Mouse (Mus musculus): ENCODE results near the gene Col8a2. TPM values are rescaled to one million over a fixed set of nuclear protein-coding genes. Genes with fewer than 3 reads are reported as not detected.

The Col8a2 gene
- polyA plus RNA-seq, 1 experiment from 2014 or later: 2.1 TPM

- no peak overlapping the region for H3K27ac ChIP-seq (ENCODE audit: low read length)
- H3K4me3 ChIP-seq (replicated peaks; ENCODE audit: low read length): no peak overlapping the region
- no peak overlapping the region for H3K4me2 ChIP-seq (ENCODE audit: low read length)
- 4% methylated on average over 13 of the region's 13 CpGs for WGBS
- no peak for ATAC-seq
- H3K9ac ChIP-seq (replicated peaks; ENCODE audit: low read depth, low read length): no peak overlapping the region
- H3K9me3 ChIP-seq (ENCODE audit: control insufficient read depth, low read length): no peaks in the 10 kb centered on the region
- H3K4me1 ChIP-seq (replicated peaks; ENCODE audit: control insufficient read depth, insufficient read depth, low read length): 0 out of 2 replicates have a peak, but pooled peaks cover 2% of the 10 kb centered on the region
- no peaks in the 10 kb centered on the region for H3K27me3 ChIP-seq (replicated peaks; ENCODE audit: control insufficient read depth, insufficient read depth, low read length)
- peaks cover 3% of the 10 kb centered on the region; the same call in 1 of the 2 replicates for H3K36me3 ChIP-seq (ENCODE audit: control insufficient read depth, insufficient read depth)
Measured at GRCm38 (mm10) chr4:126277906-126278564, 8.6 kb upstream of the Col8a2 start.

- Histone ChIP-seq H3K4me1 (replicated peaks; ENCODE audit: control insufficient read depth, insufficient read depth, low read length) (0 out of 2 replicates have a peak, but pooled peaks cover 2% of the 10 kb centered on the region), H3K36me3 (ENCODE audit: control insufficient read depth, insufficient read depth) (peaks cover 3% of the 10 kb centered on the region; the same call in 1 of the 2 replicates), H3K4me2 (ENCODE audit: low read length) (no peak overlapping the region), H3K9ac (replicated peaks; ENCODE audit: low read depth, low read length) (no peak overlapping the region), H3K27me3 (replicated peaks; ENCODE audit: control insufficient read depth, insufficient read depth, low read length) (no peaks in the 10 kb centered on the region), H3K4me3 (replicated peaks; ENCODE audit: low read length) (no peak overlapping the region), H3K9me3 (ENCODE audit: control insufficient read depth, low read length) (no peaks in the 10 kb centered on the region), H3K27ac (ENCODE audit: low read length) (no peak overlapping the region)
- ATAC-seq: no peak
- 33% methylated on average over 9 of the region's 9 CpGs for WGBS
Measured at GRCm38 (mm10) chr4:126278565-126278915, 8.1 kb upstream of the Col8a2 start.

- Histone ChIP-seq H3K36me3 (ENCODE audit: control insufficient read depth, insufficient read depth) (peaks cover 3% of the 10 kb centered on the region; the same call in 1 of the 2 replicates), H3K27ac (ENCODE audit: low read length) (no peak overlapping the region), H3K4me1 (replicated peaks; ENCODE audit: control insufficient read depth, insufficient read depth, low read length) (0 out of 2 replicates have a peak, but pooled peaks cover 2% of the 10 kb centered on the region), H3K4me2 (ENCODE audit: low read length) (no peak overlapping the region), H3K9me3 (ENCODE audit: control insufficient read depth, low read length) (no peaks in the 10 kb centered on the region), H3K4me3 (replicated peaks; ENCODE audit: low read length) (no peak overlapping the region), H3K9ac (replicated peaks; ENCODE audit: low read depth, low read length) (no peak overlapping the region), H3K27me3 (replicated peaks; ENCODE audit: control insufficient read depth, insufficient read depth, low read length) (no peaks in the 10 kb centered on the region)
- ATAC-seq: no peak
- WGBS: 61% methylated on average over 9 of the region's 9 CpGs
Measured at GRCm38 (mm10) chr4:126278961-126279360, 7.6 kb upstream of the Col8a2 start.

GRCm38 (mm10) chr4:126281706-126282105 lies 4.9 kb upstream of the Col8a2 start:
- 75% methylated on average over 9 of the region's 9 CpGs for WGBS
- Histone ChIP-seq H3K9me3 (ENCODE audit: control insufficient read depth, low read length) (peaks cover 6% of the 10 kb centered on the region; the same call in 1 of the 2 replicates), H3K27ac (ENCODE audit: low read length) (no peak overlapping the region), H3K27me3 (replicated peaks; ENCODE audit: control insufficient read depth, insufficient read depth, low read length) (peaks cover 10% of the 10 kb centered on the region), H3K36me3 (ENCODE audit: control insufficient read depth, insufficient read depth) (no peaks in the 10 kb centered on the region), H3K4me2 (ENCODE audit: low read length) (no peak overlapping the region), H3K9ac (replicated peaks; ENCODE audit: low read depth, low read length) (no peak overlapping the region), H3K4me1 (replicated peaks; ENCODE audit: control insufficient read depth, insufficient read depth, low read length) (peaks cover 6% of the 10 kb centered on the region; the same call in 1 of the 2 replicates), H3K4me3 (replicated peaks; ENCODE audit: low read length) (no peak overlapping the region)
- no peak for ATAC-seq

GRCm38 (mm10) chr4:126283582-126283981 lies 3.0 kb upstream of the Col8a2 start:
- Histone ChIP-seq H3K27me3 (replicated peaks; ENCODE audit: control insufficient read depth, insufficient read depth, low read length) (peaks cover 26% of the 10 kb centered on the region), H3K4me2 (ENCODE audit: low read length) (no peak overlapping the region), H3K4me3 (replicated peaks; ENCODE audit: low read length) (no peak overlapping the region), H3K9ac (replicated peaks; ENCODE audit: low read depth, low read length) (no peak overlapping the region), H3K27ac (ENCODE audit: low read length) (no peak overlapping the region), H3K4me1 (replicated peaks; ENCODE audit: control insufficient read depth, insufficient read depth, low read length) (peaks cover 4% of the 10 kb centered on the region; the same call in 1 of the 2 replicates), H3K9me3 (ENCODE audit: control insufficient read depth, low read length) (peaks cover 6% of the 10 kb centered on the region; the same call in 1 of the 2 replicates), H3K36me3 (ENCODE audit: control insufficient read depth, insufficient read depth) (no peaks in the 10 kb centered on the region)
- ATAC-seq: no peak
- 89% methylated on average over 8 of the region's 8 CpGs for WGBS

- H3K36me3 ChIP-seq (ENCODE audit: control insufficient read depth, insufficient read depth): no peaks in the 10 kb centered on the region
- no peak overlapping the region for H3K4me2 ChIP-seq (ENCODE audit: low read length)
- no peak overlapping the region for H3K9ac ChIP-seq (replicated peaks; ENCODE audit: low read depth, low read length)
- peaks cover 6% of the 10 kb centered on the region; the same call in 1 of the 2 replicates for H3K9me3 ChIP-seq (ENCODE audit: control insufficient read depth, low read length)
- peaks cover 27% of the 10 kb centered on the region for H3K27me3 ChIP-seq (replicated peaks; ENCODE audit: control insufficient read depth, insufficient read depth, low read length)
- no peak for ATAC-seq
- H3K4me3 ChIP-seq (replicated peaks; ENCODE audit: low read length): no peak overlapping the region
- WGBS: 37% methylated on average over 11 of the region's 11 CpGs
- H3K27ac ChIP-seq (ENCODE audit: low read length): no peak overlapping the region
- peaks cover 4% of the 10 kb centered on the region; the same call in 1 of the 2 replicates for H3K4me1 ChIP-seq (replicated peaks; ENCODE audit: control insufficient read depth, insufficient read depth, low read length)
Measured at GRCm38 (mm10) chr4:126287302-126287995, 856 bp downstream of the Col8a2 start.

GRCm38 (mm10) chr4:126288085-126288666 lies 1.6 kb downstream of the Col8a2 start:
- Histone ChIP-seq H3K4me1 (replicated peaks; ENCODE audit: control insufficient read depth, insufficient read depth, low read length) (peaks cover 4% of the 10 kb centered on the region; the same call in 1 of the 2 replicates), H3K4me3 (replicated peaks; ENCODE audit: low read length) (no peak overlapping the region), H3K27me3 (replicated peaks; ENCODE audit: control insufficient read depth, insufficient read depth, low read length) (peaks cover 27% of the 10 kb centered on the region), H3K36me3 (ENCODE audit: control insufficient read depth, insufficient read depth) (no peaks in the 10 kb centered on the region), H3K27ac (ENCODE audit: low read length) (no peak overlapping the region), H3K9ac (replicated peaks; ENCODE audit: low read depth, low read length) (no peak overlapping the region), H3K9me3 (ENCODE audit: control insufficient read depth, low read length) (peaks cover 6% of the 10 kb centered on the region; the same call in 1 of the 2 replicates), H3K4me2 (ENCODE audit: low read length) (no peak overlapping the region)
- 37% methylated on average over 17 of the region's 17 CpGs for whole genome bisulfite sequencing
- no peak for ATAC-seq

- Histone ChIP-seq H3K36me3 (ENCODE audit: control insufficient read depth, insufficient read depth) (no peaks in the 10 kb centered on the region), H3K27ac (ENCODE audit: low read length) (no peak overlapping the region), H3K9ac (replicated peaks; ENCODE audit: low read depth, low read length) (no peak overlapping the region), H3K9me3 (ENCODE audit: control insufficient read depth, low read length) (peaks cover 6% of the 10 kb centered on the region; the same call in 1 of the 2 replicates), H3K27me3 (replicated peaks; ENCODE audit: control insufficient read depth, insufficient read depth, low read length) (peaks cover 27% of the 10 kb centered on the region), H3K4me1 (replicated peaks; ENCODE audit: control insufficient read depth, insufficient read depth, low read length) (peaks cover 4% of the 10 kb centered on the region; the same call in 1 of the 2 replicates), H3K4me2 (ENCODE audit: low read length) (no peak overlapping the region), H3K4me3 (replicated peaks; ENCODE audit: low read length) (no peak overlapping the region)
- WGBS: 80% methylated on average over 8 of the region's 8 CpGs
- ATAC-seq: no peak
Measured at GRCm38 (mm10) chr4:126290314-126290713, 3.7 kb downstream of the Col8a2 start.

GRCm38 (mm10) chr4:126291196-126291595 lies 4.6 kb downstream of the Col8a2 start:
- Histone ChIP-seq H3K36me3 (ENCODE audit: control insufficient read depth, insufficient read depth) (no peaks in the 10 kb centered on the region), H3K9me3 (ENCODE audit: control insufficient read depth, low read length) (peaks cover under 1% of the 10 kb centered on the region; the same call in 1 of the 2 replicates), H3K27ac (ENCODE audit: low read length) (no peak overlapping the region), H3K9ac (replicated peaks; ENCODE audit: low read depth, low read length) (no peak overlapping the region), H3K27me3 (replicated peaks; ENCODE audit: control insufficient read depth, insufficient read depth, low read length) (peaks cover 22% of the 10 kb centered on the region), H3K4me1 (replicated peaks; ENCODE audit: control insufficient read depth, insufficient read depth, low read length) (peaks cover 4% of the 10 kb centered on the region; the same call in 1 of the 2 replicates), H3K4me3 (replicated peaks; ENCODE audit: low read length) (no peak overlapping the region), H3K4me2 (ENCODE audit: low read length) (no peak overlapping the region)
- ATAC-seq: no peak
- WGBS: 16% methylated on average over 11 of the region's 13 CpGs

Measured in forebrain, embryonic 16.5 days (tissue).